Mouse (Mus musculus) thymus, postnatal 36 days (tissue): Measurements from ENCODE around the gene Gabrd.
"Not testable (repeated sequence)": the region's sequence is repeated elsewhere in the genome, so short reads cannot be mapped to it uniquely, and the experiment has no call there.

Experiments used
- DNase-seq, 2 experiments: peaks; one replicate each; pipeline ENCODE4 v3.0.0; 2022; ENCODE audit warnings: mixed read lengths in 2 of 2

Gabrd gene

GRCm38 (mm10) chr4:155397511-155398221 lies at the start of gene Gabrd:
Gene Gabrd, minus strand, starts transcription at chr4:155398112.
- peak; percentile 33 to 42 for DNase-seq

GRCm38 (mm10) chr4:155442808-155443207 lies 44.9 kb upstream of the Gabrd start:
- DNase-seq, result no peak

DNA sequence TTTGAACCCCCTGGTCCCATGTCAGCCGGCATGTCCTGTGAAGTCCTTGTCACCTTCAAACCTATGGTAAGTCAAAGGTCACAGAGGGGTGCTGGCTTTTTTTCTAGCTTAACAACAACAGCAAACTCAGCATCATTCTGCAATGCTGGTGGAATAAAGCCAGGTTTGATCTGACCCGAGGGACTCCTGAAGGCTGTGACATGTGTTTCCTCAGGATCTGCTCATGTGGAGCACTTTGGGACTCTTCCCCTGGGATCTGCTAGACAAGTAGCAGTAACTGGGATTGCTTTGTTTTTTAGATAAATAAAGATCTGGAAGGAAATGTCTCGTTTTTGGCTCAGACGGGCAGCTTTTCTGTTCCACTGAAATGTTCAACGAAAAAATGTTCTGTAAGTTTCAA lies 36.1 kb upstream of the Gabrd start:
- no peak for DNase-seq

- no peak for DNase-seq
Measured at GRCm38 (mm10) chr4:155432358-155432757, 34.4 kb upstream of the Gabrd start.

DNA sequence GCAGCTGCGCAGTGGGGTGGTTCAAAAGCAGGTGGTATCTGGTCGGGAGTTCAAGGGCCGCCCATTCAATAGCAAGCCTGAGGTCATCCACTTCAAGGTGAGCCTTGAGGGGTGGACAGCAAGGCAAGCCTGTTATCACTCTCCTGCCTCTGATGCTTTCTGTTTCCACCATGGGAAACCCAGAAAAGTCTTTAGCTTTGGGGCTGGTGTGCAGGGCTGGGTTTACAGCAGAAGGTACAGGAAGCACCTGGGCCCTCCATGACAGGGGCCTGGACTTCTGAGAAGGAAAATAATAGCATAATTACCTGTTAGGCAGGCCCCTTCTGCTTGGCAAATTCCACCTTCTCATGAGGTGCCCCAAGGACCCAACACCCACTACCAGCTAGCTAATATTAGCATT lies 31.3 kb upstream of the Gabrd start:
- DNase-seq, result no peak

- DNase-seq, result no peak
Measured at GRCm38 (mm10) chr4:155428442-155428841, 30.5 kb upstream of the Gabrd start.

DNA sequence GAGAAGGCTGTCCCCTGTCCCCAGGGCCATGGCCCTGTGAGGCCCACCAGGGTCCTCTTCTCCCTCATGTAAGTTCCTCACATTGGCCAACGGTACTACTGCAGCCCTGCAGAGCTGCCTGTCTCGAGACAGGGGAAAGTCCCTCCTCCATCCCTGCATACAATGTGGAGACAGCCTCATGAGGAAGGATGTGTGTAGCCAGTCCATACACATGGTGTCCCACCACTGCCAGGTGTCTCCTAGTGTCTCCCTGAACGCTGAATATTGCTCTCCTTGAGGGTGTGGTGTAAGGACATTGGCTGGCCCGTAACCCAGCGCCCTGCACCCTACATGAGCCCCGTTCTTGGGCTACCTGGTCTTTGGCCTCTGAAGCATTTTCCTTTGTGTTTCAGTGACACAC lies 28.4 kb upstream of the Gabrd start:
- DNase-seq, result peak in 1 of 2 experiments; percentile 15

DNA sequence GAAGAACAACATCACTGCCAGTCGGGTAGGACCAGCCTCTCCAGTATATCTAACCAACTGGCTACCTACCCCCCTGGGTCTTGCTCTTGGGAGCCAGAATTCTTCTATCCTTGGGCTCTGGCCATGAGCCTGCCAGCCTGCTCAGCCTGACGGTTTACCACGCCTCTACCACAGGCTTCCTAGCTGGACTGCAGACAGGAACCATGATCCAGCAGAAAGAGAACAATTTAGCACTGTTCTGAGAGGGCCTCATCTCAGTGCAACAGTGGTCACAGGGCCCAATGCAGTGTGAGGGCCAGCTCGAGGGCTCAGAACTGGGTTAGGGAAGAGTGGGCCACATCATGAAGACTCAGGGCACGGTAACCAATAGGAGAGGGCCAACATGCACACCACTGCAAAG lies 26.1 kb upstream of the Gabrd start:
- no peak for DNase-seq

DNA sequence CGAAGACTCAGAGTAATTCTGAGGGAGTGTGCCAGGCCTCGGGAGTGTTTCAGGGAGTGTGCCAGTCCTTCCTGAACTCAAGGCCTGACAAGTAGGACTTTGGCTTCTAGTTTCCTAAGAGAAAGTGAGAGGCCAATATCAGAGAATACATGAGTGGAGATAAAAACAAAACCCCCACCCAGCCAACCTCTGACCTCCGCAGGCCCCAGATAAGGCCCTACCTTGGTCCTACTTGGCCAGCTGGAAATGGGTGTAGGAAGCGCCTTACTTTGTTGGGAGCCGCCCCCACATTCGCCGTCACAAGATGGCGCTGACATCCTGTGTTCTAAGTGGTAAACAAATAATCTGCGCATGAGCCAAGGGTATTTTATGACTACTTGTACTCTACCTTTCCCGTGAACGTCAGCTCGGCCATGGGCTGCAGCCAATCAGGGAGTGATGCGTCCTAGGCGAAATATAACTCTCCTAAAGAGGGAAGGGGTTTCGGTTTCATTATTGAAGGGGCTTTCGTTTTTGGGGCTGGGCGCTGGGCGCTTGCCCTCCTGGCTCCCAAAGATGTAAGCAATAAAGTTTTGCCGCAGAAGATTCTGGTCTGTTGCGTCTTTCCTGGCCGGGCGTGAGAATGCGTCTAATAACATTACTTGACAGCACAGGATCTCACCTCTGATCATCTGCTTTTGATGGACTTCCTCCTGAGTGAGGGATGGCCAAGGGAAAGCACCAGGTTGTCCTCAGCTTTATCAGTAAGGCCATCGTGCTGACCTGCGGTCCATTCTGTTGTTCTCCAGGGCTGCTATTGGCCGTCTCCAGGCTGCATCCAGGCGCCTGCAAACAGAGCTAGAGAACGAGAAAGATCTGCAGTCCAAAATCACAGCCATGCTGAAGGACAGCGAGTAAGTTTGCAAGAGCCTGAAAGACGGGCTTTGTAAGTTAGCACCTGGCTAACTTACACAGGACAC lies 23.8 kb upstream of the Gabrd start:
- not testable (repeated sequence) for DNase-seq

DNA sequence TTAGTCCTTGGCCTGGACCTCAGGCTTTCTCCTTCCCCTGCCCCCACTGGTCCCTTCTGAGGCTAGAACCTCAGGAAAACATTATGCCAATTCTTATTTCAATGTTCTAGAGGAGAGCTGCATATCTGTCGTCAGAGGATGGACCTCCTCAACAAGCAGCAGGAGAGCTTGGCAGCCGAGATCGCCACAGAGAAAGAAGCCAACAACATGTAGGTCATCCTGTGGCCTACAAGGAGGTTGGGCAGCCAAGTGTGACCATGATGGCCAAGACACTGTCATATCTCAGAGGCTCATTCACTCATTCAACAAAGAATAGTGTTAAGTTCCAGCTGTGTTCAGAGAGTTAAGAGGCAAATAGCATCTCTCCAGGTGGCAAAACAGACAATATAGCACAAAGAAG lies 22.2 kb upstream of the Gabrd start:
- DNase-seq, result no peak

- peak; percentile 43 to 48 for DNase-seq
Measured at GRCm38 (mm10) chr4:155414656-155415235, 16.8 kb upstream of the Gabrd start.

- peak; percentile 27 to 40 for DNase-seq
Measured at GRCm38 (mm10) chr4:155413641-155414335, 15.9 kb upstream of the Gabrd start.

- DNase-seq, result no peak
Measured at GRCm38 (mm10) chr4:155412124-155412523, 14.2 kb upstream of the Gabrd start.

DNA sequence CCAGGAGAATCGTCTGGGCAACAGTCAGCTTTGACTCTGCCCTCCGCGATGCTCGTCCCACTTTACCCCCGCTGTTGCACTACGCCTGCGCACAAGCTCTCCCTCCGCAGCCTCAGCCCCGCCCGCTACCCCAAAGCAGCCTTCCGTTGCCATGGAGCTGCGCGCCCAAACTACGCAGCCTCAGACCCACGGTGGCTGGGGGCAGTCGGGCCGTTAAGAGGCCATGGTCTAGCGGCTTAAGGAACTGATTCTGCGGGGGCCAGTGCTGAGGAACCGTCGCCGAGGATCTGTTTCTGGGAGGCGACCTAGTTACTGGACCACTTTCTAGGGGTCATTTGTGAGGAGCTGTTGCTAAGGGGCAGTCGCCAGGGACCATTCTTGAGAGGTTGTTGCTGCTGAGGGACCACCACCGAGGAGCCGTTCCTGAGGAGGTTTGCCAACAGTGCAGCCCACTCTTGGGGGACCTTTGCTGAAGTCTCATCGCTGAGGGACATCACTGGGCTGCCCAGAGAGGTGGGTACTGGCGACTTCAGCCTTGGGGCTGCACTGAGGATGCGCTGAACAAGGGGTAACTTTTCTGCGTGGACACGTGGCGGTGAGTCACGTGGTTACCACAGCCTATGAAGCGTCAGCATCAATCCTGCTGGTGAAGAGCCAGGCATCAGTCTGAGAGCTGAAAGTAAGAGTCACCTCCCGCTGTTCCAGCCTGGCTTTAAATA lies 11.3 kb upstream of the Gabrd start, which contains the start of gene Cfap74:
Gene Cfap74 (plus strand): TSS at position 133 of the 719 bp plus-strand sequence.
- DNase-seq, result peak; percentile 86 to 91

DNA sequence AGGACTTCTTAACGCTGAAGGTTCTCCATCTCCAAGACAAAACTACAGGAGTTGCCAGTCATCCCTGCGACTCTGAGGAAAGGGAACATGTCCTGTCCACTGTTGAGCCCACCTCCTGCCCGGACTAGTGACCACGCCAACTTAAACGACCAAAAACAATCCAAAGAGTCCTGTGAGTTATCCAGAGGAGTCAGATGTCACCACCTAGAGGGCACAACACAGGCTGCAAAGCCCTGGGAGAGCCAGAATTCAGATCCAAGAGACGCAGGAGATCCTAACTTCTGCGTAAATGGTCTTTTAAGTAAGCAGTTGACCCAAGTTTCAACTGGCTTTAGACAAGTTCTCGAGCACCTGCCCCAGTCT lies 10.8 kb upstream of the Gabrd start:
- DNase-seq, result no peak

DNA sequence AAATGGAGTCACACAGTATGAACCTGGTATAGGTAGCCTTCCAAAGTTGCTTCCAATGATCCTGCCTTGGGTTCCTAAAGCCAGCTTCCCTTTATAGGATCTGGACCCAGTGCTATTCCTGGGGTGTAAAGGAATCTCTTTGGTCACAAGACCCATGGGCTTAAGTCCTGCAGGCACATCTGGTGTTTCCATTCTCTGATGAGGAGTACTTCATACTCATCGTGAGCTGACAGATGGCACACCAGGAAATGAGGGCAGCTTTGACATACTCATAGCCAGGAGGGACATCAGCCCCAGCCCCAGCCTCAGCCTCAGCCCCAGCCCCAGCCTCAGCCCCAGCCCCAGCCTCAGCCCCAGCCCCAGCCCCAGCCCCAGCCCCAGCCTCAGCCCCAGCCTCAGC lies 4.6 kb upstream of the Gabrd start:
- no peak for DNase-seq

DNA sequence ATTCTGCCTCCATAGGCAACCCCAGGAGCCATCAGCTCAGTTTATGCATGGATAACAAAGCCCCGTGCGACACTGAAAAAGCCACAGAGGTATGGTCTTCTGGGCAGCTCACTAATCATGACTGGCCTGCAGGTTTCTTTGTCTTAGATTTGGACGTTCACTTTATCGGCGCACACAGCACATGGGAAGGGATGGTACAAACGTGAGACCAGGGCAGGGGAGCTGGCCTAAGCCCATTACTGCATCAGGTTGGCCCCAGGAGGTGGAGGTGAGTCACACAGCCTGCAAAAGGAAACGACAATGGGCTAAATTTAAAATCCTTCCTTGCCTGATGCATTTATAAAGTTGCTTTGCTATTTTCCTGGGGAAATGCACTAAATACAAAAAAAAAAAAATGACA lies 3.2 kb upstream of the Gabrd start:
- DNase-seq, result no peak

DNA sequence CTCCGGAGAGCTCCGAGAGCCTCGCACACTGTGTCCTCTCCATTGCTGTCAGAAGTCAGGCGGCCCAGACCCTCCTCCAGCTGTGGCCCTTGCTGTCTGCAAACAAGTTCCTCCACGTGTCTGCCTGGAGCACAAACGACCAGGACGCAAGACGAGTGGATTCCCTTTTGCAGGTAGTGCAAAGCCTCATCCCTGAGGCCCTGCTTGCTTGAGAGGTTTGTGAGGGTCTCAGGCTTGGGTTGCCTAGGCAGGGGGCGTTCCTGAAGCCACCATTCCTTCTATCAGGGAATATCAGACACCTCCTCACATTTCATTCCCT lies 269 bp upstream of the Gabrd start:
- no peak for DNase-seq

GRCm38 (mm10) chr4:155396751-155397150 lies 1.2 kb downstream of the Gabrd start:
- DNase-seq, result no peak

- no peak for DNase-seq
Measured at GRCm38 (mm10) chr4:155395471-155395870, 2.4 kb downstream of the Gabrd start.

GRCm38 (mm10) chr4:155387166-155387565 lies 10.7 kb downstream of the Gabrd start:
- no peak for DNase-seq

GRCm38 (mm10) chr4:155383326-155383725 lies 14.6 kb downstream of the Gabrd start:
- no peak for DNase-seq
